Mouse (Mus musculus) ES-E14 (cell line): Measurements from ENCODE around the gene Btn2a2. TPM values are rescaled to one million over a fixed set of nuclear protein-coding genes. Genes with fewer than 3 reads are reported as not detected.
A peak's percentile ranks its signal among the peaks of the same experiment; 100 is the strongest.

Source experiments
- DNase-seq: peaks from one replicate; pipeline ENCODE4 v3.0.0-alpha.2; 2013; ENCODE audit warnings: low read depth, low spot score
- H3K27ac ChIP-seq: 2 replicates; pipeline ENCODE4 v1.5.1; 2012; ENCODE audit warnings: low read depth, mild to moderate bottlenecking, low read length, moderate library complexity, mixed read lengths; ENCODE audit not compliant: poor library complexity, insufficient read depth, severe bottlenecking
- H3K36me3 ChIP-seq: 2 replicates; pipeline ENCODE4 v1.6.1; 2012; ENCODE audit warnings: mild to moderate bottlenecking, low read length, moderate library complexity, mixed read lengths; ENCODE audit not compliant: control insufficient read depth, poor library complexity, insufficient read depth, severe bottlenecking
- H3K4me1 ChIP-seq, 2 experiments: fragments of 150-350 bp in 1 of 2; sonication (generic) in 1 of 2; 2 replicates each; pipeline ENCODE4 v1.6.1; 2012; ENCODE audit warnings: low read length in 2 of 2, mild to moderate bottlenecking in 1 of 2, mixed read lengths in 1 of 2; ENCODE audit not compliant: control insufficient read depth in 2 of 2, insufficient read depth in 2 of 2, poor library complexity in 1 of 2
- H3K4me3 ChIP-seq, 2 experiments: fragments of 150-350 bp in 1 of 2; sonication (generic) in 1 of 2; 2 replicates each; pipeline ENCODE4 v1.5.1; 2012; ENCODE audit warnings: low read length in 2 of 2, low read depth in 1 of 2, mild to moderate bottlenecking in 1 of 2, mixed read lengths in 1 of 2; ENCODE audit not compliant: insufficient read depth in 1 of 2, poor library complexity in 1 of 2, severe bottlenecking in 1 of 2
- H3K9ac ChIP-seq: 2 replicates; pipeline ENCODE4 v1.6.1; 2012; ENCODE audit warnings: low read depth, mild to moderate bottlenecking, low read length, mixed read lengths; ENCODE audit not compliant: poor library complexity, insufficient read depth, severe bottlenecking
- H3K9me3 ChIP-seq: fragments of 150-350 bp; sonication (generic); 2 replicates; pipeline ENCODE4 v1.6.1; 2012; ENCODE audit warnings: low read depth, mild to moderate bottlenecking, low read length; ENCODE audit not compliant: control insufficient read depth, insufficient read depth
- CHD2 ChIP-seq: IDR thresholded peaks from 2 replicates; pipeline ENCODE4 v1.6.1; 2014; ENCODE audit warnings: mild to moderate bottlenecking, low read depth, low read length, inconsistent platforms
- HCFC1 ChIP-seq: IDR thresholded peaks from 2 replicates; pipeline ENCODE4 v1.6.1; 2012; ENCODE audit warnings: low read length, inconsistent platforms, borderline replicate concordance; ENCODE audit not compliant: insufficient read depth
- MAFK ChIP-seq: IDR thresholded peaks from 2 replicates; pipeline ENCODE4 v1.6.1; 2014; ENCODE audit warnings: mild to moderate bottlenecking, low read depth, low read length, inconsistent platforms; ENCODE audit not compliant: insufficient read depth
- ZC3H11A ChIP-seq: IDR thresholded peaks from 2 replicates; pipeline ENCODE4 v1.6.1; 2012; ENCODE audit warnings: low read depth, mild to moderate bottlenecking, inconsistent platforms, low read length, borderline replicate concordance
- ZNF384 ChIP-seq: IDR thresholded peaks from 2 replicates; pipeline ENCODE4 v1.6.1; 2012; ENCODE audit warnings: low read depth, low read length, inconsistent platforms
- in situ Hi-C, 2 experiments: fragments of 600-800 bp; cut with MboI; formaldehyde crosslinking; loops; one replicate each; pipeline ENCODE4 v1.15.1; 2025; ENCODE audit warnings: low sequenced_read_pairs in 2 of 2, inconsistent platforms in 1 of 2; ENCODE audit not compliant: unreplicated experiment in 2 of 2
- total RNA-seq: library from RNA; depleted of rRNA; stranded (reverse); fragments of 300-350 nt; gene quantifications from 2 replicates; pipeline ENCODE4 v1.2.3, GENCODE M21; 2012

Btn2a2 gene
- total RNA-seq, 1 experiment, result 1.5 TPM

GRCm38 (mm10) chr13:23499943-23500342 lies 11.3 kb upstream of the Btn2a2 start:
- no peak for DNase-seq
- TF ChIP-seq MAFK, result peak; percentile 88
- peak; percentile 93 for TF ChIP-seq ZNF384
- no peak for TF ChIP-seq HCFC1
- peaks cover 0 to 9% of the 10 kb centered on the region in 2 experiments; a peak in 2 of 4 replicates for H3K4me1 ChIP-seq
- in situ Hi-C loops, result loop anchor here (25.0 kb wide), 1 partner anchor 188 kb away; no protein-coding TSS in a partner anchor
- H3K4me3 ChIP-seq, result peak overlapping the region in 1 of 2 experiments; percentile 40; a peak in 3 of 4 replicates
- no peaks in the 10 kb centered on the region for H3K36me3 ChIP-seq
- no peak overlapping the region for H3K9ac ChIP-seq
- H3K9me3 ChIP-seq, result no peaks in the 10 kb centered on the region
- no peak overlapping the region for H3K27ac ChIP-seq

GRCm38 (mm10) chr13:23498653-23499052 lies 10.0 kb upstream of the Btn2a2 start:
- DNase-seq, result no peak
- H3K9me3 ChIP-seq, result no peaks in the 10 kb centered on the region
- peaks cover 0 to 9% of the 10 kb centered on the region in 2 experiments; a peak in 2 of 4 replicates for H3K4me1 ChIP-seq
- TF ChIP-seq MAFK (no peak), CHD2 (no peak), ZC3H11A (no peak), ZNF384 (no peak), HCFC1 (no peak)
- H3K36me3 ChIP-seq, result no peaks in the 10 kb centered on the region
- H3K4me3 ChIP-seq, result peak overlapping the region; percentile 9 to 38; a peak in 3 of 4 replicates
- H3K9ac ChIP-seq, result peak overlapping the region; percentile 48; the same call in 1 of the 2 replicates
- in situ Hi-C loops, result no loop called here
- H3K27ac ChIP-seq, result no peak overlapping the region

- DNase-seq, result peak; percentile 69
- TF ChIP-seq ZC3H11A (no peak), MAFK (peak; percentile 66; the same call in 1 of the 2 replicates), ZNF384 (no peak), CHD2 (no peak)
- Histone ChIP-seq H3K9me3 (no peaks in the 10 kb centered on the region), H3K9ac (peak overlapping the region; percentile 44; the same call in 1 of the 2 replicates), H3K4me3 (peak overlapping the region; percentile 38 to 54), H3K36me3 (no peaks in the 10 kb centered on the region), H3K27ac (no peak overlapping the region), H3K4me1 (peaks cover 0 to 11% of the 10 kb centered on the region in 2 experiments; a peak in 2 of 4 replicates)
- in situ Hi-C loops, result no loop called here
Measured at GRCm38 (mm10) chr13:23497656-23498321, 9.1 kb upstream of the Btn2a2 start.

GRCm38 (mm10) chr13:23495526-23495925 lies 6.9 kb upstream of the Btn2a2 start:
- peaks cover 11 to 13% of the 10 kb centered on the region in 2 experiments; a peak in 3 of 4 replicates for H3K4me1 ChIP-seq
- H3K36me3 ChIP-seq, result no peaks in the 10 kb centered on the region
- no peak overlapping the region for H3K4me3 ChIP-seq
- TF ChIP-seq ZC3H11A (no peak), ZNF384 (no peak), MAFK (no peak), CHD2 (no peak), HCFC1 (no peak)
- no peak overlapping the region for H3K27ac ChIP-seq
- H3K9ac ChIP-seq, result no peak overlapping the region; the same call in 1 of the 2 replicates
- in situ Hi-C loops, result no loop called here
- H3K9me3 ChIP-seq, result no peaks in the 10 kb centered on the region
- no peak for DNase-seq

GRCm38 (mm10) chr13:23491990-23492389 lies 3.3 kb upstream of the Btn2a2 start:
- peak overlapping the region in 1 of 2 experiments; percentile 46; a peak in 2 of 4 replicates for H3K4me3 ChIP-seq
- peak overlapping the region; percentile 66; the same call in 1 of the 2 replicates for H3K27ac ChIP-seq
- H3K9ac ChIP-seq, result no peak overlapping the region; the same call in 1 of the 2 replicates
- no peaks in the 10 kb centered on the region for H3K36me3 ChIP-seq
- TF ChIP-seq ZNF384, result no peak
- no peak for TF ChIP-seq CHD2
- no peak for TF ChIP-seq HCFC1
- TF ChIP-seq ZC3H11A, result no peak
- no peak for TF ChIP-seq MAFK
- no peaks in the 10 kb centered on the region for H3K9me3 ChIP-seq
- DNase-seq, result peak; percentile 83
- in situ Hi-C loops, result no loop called here
- peaks cover 13 to 16% of the 10 kb centered on the region in 2 experiments for H3K4me1 ChIP-seq
